Mouse (Mus musculus) thymus, postnatal 14 days (tissue): ENCODE measurements around the gene Cfap58.

Experiments
- DNase-seq: peaks from one replicate; pipeline ENCODE4 v3.0.0; 2021

The Cfap58 gene

GRCm38 (mm10) chr19:47918016-47918415 lies 19.5 kb upstream of the Cfap58 start:
- no peak for DNase-seq

DNA sequence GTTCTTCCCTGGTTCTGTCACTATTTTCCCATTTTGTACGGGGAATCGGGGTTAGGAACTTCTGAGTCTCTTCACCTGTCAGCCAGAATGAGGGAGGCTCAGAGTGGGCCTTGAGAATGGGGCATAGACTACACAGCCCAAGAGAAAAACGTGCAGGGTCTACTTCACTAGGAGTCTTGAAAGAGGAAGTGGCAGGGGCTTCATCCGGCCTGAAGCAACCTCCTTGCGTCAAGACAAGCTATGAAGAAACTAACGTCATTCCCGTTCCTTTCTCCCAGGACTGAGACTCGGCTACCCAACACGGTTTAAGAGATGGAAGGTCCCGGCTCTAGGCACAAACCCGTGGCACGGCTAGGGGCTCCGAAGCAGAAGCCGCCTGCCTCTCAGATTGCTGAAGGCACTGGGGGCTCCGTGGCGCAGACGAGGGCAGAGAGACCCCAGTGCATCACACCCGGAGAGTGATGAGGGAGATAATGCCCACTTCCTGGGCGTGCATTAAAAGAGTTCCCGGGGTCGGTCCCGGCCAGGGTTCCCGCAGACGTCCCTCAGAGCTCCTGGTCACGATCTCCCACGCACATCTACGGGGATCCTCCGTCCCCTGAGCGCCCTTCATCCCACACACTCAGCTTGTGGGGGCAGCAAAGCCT lies 18.9 kb upstream of the Cfap58 start:
- DNase-seq: peak; percentile 58

- peak; percentile 85 for DNase-seq
Observed at GRCm38 (mm10) chr19:47919126-47919965, 18.1 kb upstream of the Cfap58 start, which contains the start of the genes Cfap43 and Itprip. Gene Cfap43 (minus strand): TSS chr19:47919287. Gene Itprip (minus strand): TSS chr19:47919299.

- no peak for DNase-seq
Observed at GRCm38 (mm10) chr19:47919966-47920375, 17.5 kb upstream of the Cfap58 start.

- DNase-seq: no peak
Observed at GRCm38 (mm10) chr19:47925819-47926218, 11.7 kb upstream of the Cfap58 start.

- DNase-seq: no peak
Observed at GRCm38 (mm10) chr19:47927032-47927431, 10.4 kb upstream of the Cfap58 start.

DNA sequence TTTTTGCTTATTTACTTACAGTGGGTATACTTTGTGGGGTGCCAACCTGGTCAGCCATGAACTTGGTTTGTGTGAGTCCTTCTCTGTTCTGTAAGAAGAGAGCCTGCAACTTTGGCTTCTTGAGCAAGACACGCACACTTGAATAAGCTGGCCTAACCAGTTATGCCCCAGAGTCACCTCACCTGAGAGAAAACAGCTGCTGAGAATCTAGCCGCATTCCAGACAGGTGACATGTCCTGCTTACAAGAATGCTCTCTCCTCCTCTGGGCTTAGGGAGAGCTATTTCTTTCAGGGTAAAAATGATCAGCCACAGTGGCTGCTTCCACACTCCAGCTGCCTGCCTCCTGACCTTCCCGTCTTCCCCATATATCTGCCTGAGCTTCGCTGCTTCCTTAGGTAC lies 8.4 kb upstream of the Cfap58 start:
- DNase-seq: no peak

DNA sequence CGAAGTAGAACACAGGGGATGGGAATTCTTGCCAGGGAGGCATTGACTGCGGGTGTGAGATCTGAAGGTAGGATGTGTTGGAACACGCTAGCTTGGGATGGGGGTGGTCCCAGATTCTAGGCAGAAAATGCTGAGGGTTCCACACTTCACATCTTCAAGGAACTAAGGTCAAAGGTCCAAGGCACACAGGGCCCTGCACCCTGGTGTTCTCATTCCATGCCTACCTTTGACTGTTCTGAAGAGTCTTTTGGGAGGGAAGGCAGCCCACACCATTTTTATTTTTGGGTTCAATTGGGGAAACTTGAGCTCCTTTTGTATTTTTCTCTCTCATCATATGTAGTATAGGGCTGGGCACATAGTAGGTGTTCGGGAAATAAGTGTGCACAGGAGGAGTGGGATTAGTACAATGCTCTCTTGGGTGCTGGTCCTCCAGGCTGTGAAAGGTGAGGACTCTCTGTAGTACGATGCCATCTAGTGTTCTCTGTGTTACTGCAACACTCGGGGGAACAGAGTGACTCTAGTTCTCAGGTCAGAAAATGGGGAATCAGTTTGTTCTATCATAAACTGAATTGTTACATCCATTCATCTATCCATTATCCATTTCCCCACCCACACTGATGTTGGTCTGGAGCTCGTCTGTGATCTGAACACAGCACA lies 5.4 kb upstream of the Cfap58 start:
- peak; percentile 60 for DNase-seq

- DNase-seq: no peak
Observed at GRCm38 (mm10) chr19:47934146-47934545, 3.3 kb upstream of the Cfap58 start.

DNA sequence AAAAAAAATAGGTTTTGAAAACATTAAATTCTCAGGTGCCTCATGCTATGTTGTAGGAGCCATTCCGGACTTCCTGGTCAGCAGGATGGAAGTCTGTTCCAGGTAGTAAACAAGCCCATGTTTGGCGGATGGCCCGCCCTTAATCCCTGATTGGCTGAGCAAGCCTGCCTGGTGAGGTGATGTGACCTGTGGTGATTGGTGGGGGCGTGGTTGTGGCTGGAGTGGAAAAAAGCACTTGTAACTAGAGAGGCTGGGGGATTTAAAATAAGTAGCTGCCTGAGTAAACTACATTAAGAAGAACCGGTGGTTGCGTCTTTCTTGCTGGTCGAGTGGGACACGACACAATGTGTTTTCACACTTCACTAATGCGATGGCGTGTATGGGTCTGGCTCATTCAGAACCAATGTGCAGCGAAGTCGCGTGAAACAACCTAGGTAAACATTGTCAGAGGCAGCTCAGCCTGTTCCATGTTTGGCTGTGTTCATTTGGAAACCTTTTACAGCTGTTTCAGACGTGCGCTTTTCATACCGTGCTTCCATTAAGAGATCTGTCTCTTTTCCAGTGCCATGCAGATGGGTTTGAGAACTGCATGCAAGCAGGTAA lies 2.7 kb upstream of the Cfap58 start:
- no peak for DNase-seq

- no peak for DNase-seq
Observed at GRCm38 (mm10) chr19:47935530-47935929, 1.9 kb upstream of the Cfap58 start.

GRCm38 (mm10) chr19:47936490-47936889 lies 985 bp upstream of the Cfap58 start:
- no peak for DNase-seq

GRCm38 (mm10) chr19:47936938-47937337 lies 537 bp upstream of the Cfap58 start:
- no peak for DNase-seq

DNA sequence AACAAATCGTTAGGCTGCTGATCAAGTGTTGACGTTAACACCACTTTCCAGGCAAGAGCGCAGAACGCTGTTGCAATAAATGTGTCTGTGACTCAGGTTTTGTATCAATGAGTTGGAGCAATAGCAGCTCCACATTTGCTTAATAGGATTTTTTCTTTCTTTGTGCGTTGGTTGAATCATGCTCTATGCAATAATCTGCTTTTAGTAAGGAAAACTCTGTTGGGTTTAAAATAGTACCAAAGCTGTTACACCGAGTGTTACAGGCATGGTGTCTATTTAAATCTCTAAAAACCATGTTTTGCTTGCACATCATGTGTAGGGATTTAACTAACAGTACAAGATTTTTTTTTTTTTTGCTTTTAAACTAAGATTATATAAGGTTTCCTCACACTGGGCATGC lies 1.9 kb downstream of the Cfap58 start:
- DNase-seq: no peak

GRCm38 (mm10) chr19:47946821-47947465 lies 9.5 kb downstream of the Cfap58 start:
- no peak for DNase-seq

GRCm38 (mm10) chr19:47950946-47951345 lies 13.5 kb downstream of the Cfap58 start:
- no peak for DNase-seq

DNA sequence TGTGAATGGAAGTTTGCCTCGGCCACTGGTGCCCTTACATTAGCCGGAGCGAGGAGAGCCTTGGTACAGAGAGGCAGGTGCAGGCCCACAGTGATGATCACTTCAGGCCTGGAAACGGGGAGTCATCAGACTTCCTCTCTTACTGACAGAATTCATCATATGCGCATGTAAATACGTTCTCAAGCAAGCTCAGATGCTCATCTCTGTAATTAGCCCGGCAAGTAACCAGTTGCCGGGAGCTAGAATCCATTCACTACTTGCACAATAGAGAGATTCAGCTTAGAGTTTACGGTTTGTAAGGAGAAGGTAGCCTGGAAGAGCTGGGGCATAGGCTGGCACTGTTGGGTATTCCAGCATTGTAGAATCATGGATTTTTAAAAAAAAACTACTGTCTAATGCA lies 15.7 kb downstream of the Cfap58 start:
- DNase-seq: no peak

GRCm38 (mm10) chr19:47958181-47958580 lies 20.7 kb downstream of the Cfap58 start:
- no peak for DNase-seq

- DNase-seq: no peak
Observed at GRCm38 (mm10) chr19:47968993-47969659, 31.7 kb downstream of the Cfap58 start.

DNA sequence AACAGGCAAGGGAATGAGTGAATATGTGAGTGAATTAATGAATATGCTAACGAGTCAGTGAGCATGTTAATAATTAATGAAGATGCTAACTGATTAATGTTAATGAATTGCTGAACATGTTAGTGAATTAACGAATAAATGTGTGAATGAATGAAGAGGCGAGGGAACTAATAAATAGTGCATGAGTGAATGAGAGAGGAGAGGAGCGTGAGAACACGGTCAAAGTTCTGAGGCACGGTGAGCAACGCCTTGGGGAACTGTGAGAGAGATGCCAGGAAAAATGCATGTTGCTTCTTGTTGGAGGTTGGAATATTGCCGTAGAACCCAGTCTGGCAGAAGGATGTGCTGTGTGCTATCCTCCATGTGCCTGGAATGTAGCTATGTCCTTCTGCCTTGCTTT lies 33.6 kb downstream of the Cfap58 start:
- no peak for DNase-seq

GRCm38 (mm10) chr19:47978109-47978701 lies 40.7 kb downstream of the Cfap58 start:
- no peak for DNase-seq

- DNase-seq: no peak
Observed at GRCm38 (mm10) chr19:47979446-47979845, 42.0 kb downstream of the Cfap58 start.
